Mouse (Mus musculus): ENCODE results near the gene Ip6k2.

- TF ChIP-seq CTCF (IDR thresholded peaks at IDR 0.05; ENCODE audit: extremely low read depth, insufficient read depth, low read length): no peak
- TF ChIP-seq POLR2A (IDR thresholded peaks at IDR 0.05; ENCODE audit: extremely low read depth, insufficient read depth, low read length): no peak
These were observed 13.9 kb downstream of the Ip6k2 start for GRCm38 (mm10) chr9:108797477-108797876.

Measured in cortical plate, adult 2 months (tissue).